Mouse (Mus musculus) heart, adult 11 months (tissue): ENCODE results near the gene Pde4c.

ENCODE experiments used
- DNase-seq: peaks from one replicate; pipeline ENCODE4 v3.0.0; 2022

Gene Pde4c

DNA sequence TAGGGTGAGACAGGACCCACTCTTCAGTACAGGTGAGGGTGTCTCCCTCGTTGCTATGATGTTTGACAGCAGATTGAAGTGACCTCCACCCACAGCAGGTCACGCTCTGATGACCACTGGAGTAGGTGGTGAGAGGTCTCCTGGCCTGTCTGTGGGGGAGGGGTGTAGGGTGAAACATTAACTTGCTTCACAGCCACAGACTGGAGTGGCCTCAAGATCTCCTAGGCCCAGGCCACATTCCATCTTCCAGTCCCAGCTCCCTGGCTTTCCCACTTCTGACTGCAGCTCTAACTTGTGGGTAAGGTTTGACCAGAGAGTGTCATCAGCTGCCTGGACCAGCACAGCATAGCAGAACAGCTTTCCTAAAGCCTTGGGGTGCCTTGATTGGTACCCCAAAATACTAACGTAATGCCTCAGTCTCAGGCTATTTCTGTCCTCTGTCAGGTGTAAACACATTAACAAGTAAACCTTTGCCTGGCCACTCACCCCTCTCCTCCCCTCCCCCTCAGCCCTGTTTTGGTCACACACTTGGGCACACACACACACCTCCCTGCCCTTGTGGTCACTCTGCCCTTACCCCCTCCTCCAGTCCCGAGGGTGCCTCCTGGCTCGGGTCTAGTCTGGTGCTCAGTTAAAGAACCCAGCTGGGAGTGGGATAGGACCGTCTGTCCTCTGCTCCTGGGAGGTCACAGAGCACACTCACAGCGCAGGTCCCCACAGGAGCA, at the start of gene Pde4c:
Pde4c (plus strand) TSS at position 235 of the 725 bp plus-strand sequence.
- peak; percentile 89 for DNase-seq

DNA sequence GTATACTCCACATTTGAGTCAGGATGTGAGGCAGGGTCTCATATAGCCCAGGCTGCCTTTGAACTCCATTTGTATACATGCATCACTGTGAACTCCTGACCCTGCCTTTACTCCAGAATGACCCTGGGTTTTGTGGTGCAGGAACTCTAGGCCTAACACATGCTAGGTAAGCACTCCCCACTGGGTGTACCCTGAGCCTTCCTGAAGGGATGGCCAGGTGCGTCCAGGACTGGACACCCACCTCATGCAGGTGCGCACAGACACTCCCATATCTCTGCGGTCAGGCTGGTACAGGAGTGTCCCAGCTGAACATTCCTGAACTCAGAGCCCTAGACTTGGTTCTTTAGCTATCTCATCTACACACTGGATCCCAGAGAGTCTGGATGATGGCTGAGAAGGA, 49.4 kb upstream of the Pde4c start:
- DNase-seq: peak; percentile 96

DNA sequence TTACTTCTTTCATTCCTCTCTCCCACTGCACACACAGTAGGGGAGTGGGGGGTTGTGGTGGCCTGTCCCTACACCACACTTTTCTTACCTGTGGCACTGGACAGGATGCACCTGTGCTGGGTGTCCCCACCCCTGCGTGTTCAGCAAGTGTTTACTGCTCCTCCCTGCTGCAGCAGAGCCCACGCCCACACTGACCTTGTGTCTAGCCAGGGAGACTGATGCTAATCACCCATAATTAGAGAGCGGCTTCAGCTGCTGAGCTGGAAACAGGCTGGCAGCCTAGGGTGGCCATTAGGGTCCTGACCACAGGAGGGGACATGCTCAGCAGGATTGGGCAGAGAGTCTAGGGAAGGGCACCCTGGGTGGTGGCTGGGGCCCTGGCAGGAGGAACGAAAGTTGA, 48.8 kb upstream of the Pde4c start:
- peak; percentile 94 for DNase-seq

DNA sequence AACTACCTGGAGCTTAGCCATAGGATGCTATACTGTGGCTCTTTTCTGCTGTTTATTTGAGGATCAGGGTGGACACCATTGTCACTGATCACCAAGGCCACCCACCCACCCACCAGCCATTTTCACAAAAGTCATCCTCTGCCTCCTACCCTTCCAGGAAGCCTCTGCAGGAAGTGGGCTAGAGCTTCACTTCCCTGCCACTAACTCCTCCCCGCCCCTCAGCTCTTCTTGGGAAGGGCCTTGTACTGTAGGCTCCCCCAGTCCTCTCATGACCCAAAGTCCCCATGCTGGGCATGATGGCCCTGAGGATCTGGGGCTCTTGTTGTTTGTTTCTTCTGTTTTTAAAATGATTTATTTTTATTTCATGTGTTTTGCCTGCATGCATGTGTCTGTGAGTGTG, 48.2 kb upstream of the Pde4c start:
- DNase-seq: no peak

DNA sequence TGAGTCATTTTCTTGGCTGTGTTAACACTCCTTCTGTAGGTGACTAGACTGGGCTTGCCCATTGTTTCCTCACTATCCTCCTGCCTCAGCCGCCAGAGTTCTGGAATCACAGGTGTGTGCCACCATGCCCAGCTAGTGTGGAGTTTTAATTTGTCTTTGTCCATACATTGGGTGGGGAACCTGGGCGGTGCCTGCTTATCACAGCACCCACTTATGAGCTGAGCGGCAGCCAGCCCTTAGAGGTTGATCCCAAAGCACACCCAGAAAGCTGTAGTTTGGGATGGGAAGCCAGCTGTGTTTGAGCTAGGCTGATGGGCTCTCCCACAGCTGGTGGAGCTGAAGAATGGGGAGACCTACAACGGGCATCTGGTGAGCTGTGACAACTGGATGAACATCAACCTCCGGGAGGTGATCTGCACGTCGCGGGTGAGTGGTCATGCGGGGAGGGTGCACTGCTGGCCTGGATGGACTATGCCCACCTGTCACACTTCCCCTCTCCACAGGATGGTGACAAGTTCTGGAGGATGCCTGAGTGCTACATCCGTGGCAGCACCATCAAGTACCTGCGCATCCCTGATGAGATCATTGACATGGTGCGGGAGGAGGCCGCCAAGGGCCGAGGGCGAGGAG, 46.0 kb upstream of the Pde4c start:
- DNase-seq: peak; percentile 90

DNA sequence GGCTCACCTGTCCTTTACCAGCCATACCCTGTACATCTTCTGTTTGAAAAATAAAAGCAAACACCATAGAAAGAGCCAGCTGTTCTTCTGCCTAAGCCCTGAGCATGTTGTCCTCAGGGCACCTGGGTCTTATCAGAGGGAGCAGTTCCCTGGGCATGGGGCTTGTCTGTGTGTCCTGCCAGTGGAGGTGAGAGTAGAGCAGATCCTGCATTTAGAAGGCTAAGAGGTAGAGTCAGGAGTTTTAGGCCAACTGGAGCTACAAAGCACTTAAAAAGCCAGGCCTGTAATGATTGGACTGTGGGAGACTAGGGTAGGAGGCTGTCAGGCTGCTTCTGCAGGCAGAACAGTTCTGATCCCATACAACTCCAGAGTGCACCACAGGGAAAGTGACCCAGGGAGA, 44.8 kb upstream of the Pde4c start:
- DNase-seq: peak; percentile 93

DNA sequence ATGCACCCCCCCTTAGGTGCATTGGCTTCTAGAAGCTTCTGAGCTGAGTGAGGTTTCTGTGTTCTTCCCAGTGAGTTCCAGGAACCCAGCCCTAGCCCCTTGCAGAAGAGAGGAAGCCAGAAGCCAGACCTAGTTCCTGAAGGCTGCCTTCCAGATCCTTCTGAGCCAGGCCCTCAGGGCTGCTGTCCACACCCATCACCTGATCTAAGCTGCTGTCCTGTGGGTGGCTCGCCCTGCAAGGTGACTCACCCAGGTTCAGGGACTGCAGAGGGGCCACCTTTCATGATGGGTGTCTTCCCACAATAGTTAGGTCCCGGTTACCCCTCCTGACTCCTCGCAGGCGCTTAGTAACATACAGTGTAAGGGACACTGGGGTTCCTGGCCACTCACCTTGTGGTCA, 44.1 kb upstream of the Pde4c start:
- peak; percentile 96 for DNase-seq

DNA sequence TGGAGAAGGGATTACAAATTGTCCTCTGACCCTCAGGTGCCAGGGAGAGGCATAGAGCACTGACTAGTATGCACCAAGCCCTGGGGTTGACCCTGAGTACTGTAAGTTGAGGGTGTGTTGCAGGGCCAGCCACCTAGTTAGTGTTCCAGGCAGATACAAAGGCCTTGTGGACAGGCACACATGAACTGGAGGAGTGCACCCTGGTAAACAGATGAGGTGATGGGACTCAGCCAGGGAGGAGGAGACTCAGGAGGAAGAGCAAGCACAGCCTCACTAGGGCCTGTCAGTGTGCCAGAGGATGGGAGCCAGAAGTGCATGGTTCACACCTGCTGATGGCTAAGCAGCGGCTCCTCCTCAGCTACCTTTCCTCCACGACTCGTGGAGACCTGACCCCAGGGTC, 43.5 kb upstream of the Pde4c start:
- peak; percentile 96 for DNase-seq

DNA sequence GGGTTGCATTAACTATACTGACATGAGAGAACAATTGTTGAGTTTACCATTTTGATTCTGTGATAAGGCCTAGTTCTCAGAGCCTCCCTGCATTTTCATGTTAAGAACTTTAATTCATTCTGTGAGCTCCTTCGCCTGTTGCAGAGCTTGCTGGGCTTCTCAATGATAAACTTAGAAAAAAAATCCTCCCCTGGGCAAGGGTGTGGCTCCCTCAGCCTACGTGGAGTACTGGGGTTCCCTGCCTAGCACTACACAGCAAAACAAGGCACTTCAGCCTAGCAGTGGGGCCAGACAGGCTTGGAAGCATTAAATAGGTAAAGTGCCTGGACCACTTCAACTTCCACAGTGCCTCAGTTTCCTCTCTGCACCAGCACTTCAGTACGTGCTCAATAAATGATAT, 42.1 kb upstream of the Pde4c start:
- peak; percentile 94 for DNase-seq

DNA sequence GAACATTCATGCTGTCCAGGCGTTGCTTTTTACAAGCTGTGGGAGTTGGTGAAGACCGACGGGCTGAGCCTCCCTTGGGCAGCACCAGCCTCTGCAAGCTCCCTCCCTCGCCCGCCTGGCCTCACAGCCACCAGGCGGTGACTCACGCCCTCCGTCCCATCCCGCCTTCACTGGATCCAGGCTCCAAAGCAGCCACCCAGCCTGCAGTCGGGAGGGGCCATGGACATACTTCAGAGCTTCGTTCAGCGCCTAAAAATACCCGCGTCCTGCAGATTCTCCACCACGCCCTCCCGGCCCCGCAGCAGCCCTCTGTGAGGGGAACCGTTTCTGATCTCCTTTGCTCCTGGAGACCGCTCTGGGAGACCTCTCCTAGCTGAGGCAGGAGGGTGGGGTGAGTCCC, 41.3 kb upstream of the Pde4c start:
- peak; percentile 99 for DNase-seq

DNA sequence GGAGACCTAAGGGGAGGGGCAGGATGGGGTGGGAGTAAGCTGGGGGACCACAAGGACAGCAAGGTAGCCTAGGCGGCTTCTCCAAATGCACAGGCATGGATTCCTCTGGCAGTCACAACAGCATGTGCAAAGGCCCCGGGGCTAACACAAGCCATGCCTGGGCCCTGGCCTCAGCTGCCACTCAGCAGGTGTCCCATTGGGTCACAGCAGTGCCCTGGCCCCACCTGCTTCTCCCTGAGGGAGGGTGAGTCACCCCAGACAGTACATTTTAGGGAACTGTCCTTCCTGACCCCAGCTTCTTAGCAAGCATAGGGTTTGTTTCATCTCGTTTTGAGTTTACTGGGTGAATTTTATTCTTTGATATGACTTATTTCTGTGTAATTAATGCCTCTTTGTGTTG, 40.8 kb upstream of the Pde4c start:
- no peak for DNase-seq

DNA sequence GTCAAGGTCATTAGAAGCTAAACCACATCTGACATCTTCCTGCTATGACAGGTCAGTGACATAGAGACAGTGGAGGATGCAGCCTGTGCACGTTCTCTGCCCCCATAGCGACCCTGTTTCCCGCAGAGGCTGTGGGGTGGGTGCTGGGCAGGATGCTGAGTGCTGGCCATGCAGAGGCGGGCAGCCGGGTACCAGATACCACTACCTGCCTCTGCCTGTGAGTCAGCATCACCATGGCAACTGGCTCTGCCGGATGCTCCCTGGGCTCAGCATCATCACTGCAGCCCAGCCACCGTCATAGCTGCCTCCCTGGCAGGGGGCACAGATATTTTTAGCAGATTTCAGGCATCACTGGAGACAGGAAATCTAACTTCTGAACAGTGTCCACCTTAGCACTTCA, 39.2 kb upstream of the Pde4c start:
- peak; percentile 93 for DNase-seq

DNA sequence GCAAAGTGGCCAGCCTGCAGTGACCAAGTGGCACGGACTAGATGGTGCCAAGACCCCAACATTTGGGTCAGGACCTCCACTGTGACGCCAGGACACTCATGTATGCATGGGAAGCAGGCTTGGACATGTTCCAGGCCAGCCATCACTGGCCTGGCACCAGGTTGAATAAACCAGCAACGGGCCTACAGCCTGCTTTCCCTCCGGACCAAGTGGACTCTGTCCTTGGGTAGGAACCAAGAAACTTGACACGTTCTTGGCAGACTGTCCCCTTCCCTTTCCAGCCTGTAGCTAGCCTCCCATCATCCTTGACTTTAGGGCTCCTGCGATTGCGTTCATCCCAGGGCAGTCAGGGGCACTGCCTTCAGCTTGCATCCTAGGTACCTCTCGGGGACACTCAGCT, 35.9 kb upstream of the Pde4c start:
- DNase-seq: peak; percentile 97

DNA sequence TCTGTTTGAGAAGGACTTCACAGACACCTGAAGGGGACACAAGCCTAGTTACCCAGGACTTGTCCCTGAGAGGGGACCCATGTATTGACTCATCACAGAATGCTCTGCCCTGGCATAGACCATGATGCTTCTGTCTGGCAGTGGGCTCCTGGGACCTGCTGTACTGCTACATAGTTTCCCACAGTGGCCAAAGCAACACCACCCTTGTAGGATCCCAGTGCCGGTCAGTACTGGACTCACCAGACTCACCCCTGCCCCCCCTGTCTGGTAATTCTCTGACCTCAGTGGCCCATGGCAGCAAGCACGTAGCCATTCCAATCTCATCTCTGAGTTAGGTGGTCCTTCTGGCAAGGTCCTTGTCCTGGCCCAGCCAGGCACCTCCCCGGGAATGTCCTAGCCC, 35.4 kb upstream of the Pde4c start:
- DNase-seq: peak; percentile 95

DNA sequence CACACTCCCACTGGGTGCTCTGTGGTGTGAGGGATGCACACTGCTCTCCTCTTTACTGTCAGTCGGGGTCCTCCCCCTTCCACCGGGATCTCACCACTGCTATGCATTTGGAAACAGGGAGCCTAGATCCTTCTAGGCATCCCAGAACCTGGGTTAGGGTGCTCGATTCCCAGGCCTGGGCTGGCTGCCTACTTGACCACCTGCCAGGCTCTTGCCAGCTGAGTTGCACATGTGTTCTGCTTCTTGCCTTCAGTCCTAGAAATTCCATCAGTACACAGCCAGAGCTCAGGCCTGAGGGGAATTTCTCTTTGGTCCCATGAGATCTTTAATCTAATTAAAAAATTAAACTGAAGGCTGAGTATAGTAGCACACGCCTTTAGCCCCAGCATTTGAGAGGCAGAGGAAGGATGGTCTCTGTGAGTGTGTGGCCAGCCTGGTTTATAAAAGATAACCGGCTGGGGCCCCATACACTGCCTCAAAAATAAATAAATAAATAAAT, 33.6 kb upstream of the Pde4c start:
- no peak for DNase-seq

DNA sequence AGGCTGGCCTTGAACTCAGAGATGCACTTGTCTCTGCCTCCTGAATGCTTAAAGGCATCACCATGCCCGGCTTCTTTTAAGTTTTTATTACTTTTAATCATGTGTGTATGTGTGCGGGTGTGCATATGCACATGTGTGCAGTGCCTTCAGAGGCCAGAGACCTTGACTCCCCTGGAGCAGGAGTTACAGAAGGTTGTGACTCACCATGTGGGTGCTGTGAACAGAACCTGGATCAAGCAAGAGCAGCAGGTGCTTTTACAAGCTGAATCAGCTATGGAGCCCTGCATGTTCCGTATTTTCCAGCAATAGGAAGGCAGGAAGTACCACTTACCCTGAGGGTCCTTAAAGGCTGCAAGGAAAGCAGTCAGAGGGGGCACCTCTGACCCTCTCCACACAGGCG, 32.3 kb upstream of the Pde4c start:
- no peak for DNase-seq

DNA sequence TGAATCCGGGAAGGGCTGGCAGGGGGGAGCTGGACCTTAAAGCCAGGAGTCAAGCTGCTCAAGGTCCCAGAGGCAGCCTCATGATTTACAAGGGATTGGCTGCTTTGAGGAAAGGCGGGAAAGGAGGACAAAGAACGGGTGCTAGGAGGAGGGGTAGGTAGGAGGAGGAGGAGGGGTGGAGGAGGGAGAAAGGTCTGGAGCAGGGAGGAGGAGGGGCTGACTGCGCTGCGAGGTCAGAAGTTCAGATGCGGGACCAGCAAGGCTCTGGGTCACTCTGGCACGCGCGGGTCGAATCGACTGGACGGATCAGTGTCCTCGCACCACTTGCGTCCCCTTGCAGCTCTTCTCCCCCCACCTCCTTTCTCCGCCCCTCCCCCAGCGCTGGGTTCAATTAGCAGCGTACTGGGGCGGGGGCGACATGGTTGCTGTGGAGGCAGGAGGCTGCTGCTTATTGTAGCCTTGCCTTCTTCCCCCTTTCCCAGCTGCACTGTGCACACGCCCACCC, 31.7 kb upstream of the Pde4c start:
- no peak for DNase-seq

DNA sequence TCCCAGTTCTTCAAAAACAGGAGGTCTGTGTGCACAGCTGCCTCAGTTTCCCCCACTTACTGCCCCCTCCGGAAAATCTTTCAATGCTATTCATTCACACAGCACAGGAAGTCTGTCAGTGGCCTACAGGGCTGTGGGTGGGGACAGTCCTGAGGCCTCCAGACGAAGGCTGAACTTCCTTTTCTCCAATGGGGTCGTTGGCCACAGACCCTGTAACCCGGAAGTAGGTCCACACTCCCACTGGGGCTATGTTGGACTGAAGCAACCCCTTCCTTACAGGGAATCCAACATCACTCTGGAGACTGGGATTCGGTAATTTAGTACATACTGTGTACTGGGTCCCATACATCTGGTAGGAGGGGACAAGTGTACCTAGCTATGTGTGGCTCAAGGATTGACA, 29.9 kb upstream of the Pde4c start:
- no peak for DNase-seq

DNA sequence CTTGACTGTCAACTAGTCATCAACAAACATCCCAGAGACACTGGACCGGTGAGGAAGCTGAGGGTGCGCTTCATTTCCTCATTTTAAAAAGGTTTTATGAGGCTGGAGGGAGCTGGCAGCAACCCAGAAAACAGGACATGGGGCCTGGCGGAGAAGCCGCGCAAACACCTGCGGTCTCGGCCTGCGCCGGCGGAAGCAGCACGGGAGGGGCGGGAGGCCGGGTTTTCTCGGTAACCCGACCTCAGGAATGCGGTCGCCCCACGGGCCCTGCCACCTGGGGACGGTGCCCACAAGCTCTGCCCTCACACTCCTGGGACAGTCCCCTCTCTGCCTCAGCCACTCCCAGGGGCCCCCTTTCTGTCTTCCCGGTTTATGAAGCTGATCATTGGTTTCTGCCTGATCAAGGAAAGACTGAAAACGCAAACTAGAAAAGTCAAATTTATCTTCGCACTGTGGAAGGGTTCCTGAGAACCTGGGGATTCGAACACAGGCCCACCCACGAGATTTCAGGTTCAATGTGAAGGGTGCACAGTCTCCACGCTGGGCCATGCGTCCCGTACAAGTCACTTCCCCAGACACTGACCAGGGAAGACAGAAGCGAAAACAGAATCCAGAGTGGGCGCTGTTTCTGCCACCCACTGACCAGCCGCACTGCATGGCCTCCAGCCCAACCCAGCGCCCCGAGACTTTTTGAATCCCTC, 28.1 kb upstream of the Pde4c start:
- peak; percentile 96 for DNase-seq

DNA sequence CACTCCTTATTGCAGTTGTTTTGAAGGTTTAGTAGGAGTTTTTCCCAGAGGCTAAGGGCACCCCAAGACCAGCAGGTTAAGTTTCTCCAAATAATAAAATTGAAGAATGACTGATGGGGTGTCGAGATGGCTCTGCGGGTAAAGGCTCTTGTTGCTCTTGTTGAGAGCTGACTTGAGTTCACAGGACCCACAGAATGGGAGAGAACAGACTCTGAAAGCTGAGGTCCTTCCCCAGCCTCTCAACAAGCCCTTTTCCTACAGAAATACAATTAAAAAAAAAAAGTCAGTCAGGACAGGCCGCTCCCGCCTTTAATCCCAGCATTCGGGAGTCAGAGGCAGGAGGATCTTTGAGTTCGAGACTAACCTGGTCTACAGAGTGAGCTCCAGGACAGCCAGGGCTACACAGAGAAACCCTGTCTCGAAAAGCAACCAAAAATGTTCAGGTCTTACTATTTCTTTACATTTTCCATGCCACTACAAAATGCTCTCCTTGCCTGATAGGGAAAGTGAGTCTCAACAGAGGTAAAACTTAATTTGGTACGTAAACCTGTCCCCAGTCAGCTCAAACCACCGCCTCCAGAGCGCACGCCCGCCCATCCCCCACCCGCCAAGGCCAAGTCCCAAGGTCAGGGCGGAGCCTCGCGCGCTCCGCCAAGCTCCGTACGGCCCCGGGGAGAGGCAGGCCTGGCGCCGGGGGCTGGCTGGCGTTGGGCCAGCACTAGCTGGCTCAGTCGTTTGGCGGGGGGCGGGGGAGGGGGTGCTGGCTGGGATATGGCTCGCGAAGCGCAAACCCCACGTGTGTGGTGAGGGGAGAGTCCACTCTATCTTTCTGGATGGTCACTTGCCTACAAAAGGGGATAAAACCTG, 27.3 kb upstream of the Pde4c start:
- DNase-seq: peak; percentile 98

DNA sequence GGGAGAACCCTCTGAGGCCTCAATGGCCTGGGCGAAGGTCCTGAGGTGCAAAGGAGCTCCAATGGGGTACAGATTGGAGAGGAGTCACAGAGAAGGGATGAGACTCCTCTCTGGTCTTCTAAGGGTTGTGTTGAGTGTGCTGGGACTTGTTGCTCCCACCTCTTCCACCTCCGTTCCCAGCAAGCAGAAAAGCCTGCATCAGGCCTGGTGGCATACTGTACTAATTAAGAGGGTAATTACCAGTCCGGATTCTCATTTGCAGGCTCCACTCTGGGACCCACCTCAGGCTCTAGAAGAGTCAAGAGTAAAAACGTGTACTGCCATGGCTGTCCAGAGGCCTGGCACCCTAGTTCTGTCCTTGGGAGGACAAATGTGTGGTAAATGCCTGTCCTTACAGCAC, 26.6 kb upstream of the Pde4c start:
- DNase-seq: no peak

DNA sequence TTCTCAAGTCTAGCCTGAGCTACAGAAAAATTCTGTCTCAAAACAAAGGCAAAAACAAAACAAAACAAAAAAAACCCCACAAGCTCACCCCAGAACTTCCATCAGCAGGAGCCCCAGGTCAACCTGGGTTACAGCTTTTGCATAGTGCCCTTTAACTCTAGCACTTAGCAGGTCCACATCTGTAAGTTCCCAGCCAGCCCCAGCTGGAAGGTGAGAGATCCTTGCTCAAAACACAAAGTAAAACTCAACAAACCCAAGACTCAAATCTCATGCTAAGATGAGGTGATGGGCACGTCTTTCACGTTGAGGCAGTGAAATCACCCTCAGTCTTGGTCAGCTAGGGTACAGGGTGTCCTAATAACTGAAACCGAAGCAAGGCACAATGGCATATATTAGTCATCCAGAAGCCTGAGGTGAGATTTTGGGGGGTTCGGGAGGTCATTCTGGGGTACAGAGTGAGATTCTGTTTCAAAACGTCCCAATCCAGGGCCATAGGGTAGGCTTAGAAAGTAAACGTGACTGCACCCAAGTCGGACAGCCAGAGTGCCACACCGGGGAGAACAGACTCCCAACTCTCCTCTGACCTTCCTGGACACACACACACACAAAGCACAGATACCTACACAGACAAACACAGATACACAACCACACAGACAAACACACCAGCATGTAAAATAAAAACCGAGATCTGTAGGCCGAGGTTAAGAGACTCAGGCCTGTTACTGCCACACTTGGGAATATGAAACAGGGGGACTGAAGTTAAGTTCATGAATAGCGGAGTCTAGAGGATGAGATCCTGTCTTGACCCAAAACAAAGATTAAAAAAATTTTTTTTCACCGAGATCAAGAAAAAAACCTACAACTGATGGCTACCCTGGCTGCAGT, 25.9 kb upstream of the Pde4c start:
- peak; percentile 96 for DNase-seq
